Mouse (Mus musculus) MEL (cell line): Measurements from ENCODE around the gene Hsp90ab1. TPM values are rescaled to one million over a fixed set of nuclear protein-coding genes. Genes with fewer than 3 reads are reported as not detected.

Experiments
- DNase-seq: peaks from one replicate; pipeline ENCODE4 v3.0.0; 2011; ENCODE audit warnings: low read depth, low spot score
- H3K27ac ChIP-seq: 2 replicates; pipeline ENCODE4 v1.5.1; 2012; ENCODE audit warnings: low read depth, mild to moderate bottlenecking, control low read depth, low read length, moderate library complexity; ENCODE audit not compliant: control insufficient read depth
- H3K27me3 ChIP-seq, 2 experiments: fragments of 150-350 bp in 1 of 2; sonication (generic) in 1 of 2; 2 replicates each; pipeline ENCODE4 v1.6.1; 2012; ENCODE audit warnings: low read length in 2 of 2, mild to moderate bottlenecking in 2 of 2, improper control_type of control experiment in 1 of 2, moderate library complexity in 1 of 2; ENCODE audit not compliant: insufficient read depth in 2 of 2, control insufficient read depth in 1 of 2
- H3K36me3 ChIP-seq, 2 experiments: 2 replicates each; pipeline ENCODE4 v1.6.1; 2012 to 2014; ENCODE audit warnings: low read length in 2 of 2, improper control_type of control experiment in 1 of 2, inconsistent platforms in 1 of 2, mild to moderate bottlenecking in 1 of 2; ENCODE audit not compliant: insufficient read depth in 2 of 2, control insufficient read depth in 1 of 2
- H3K4me1 ChIP-seq, 2 experiments: fragments of 150-350 bp in 1 of 2; sonication (generic) in 1 of 2; 2 replicates each; pipeline ENCODE4 v1.6.1; 2012; ENCODE audit warnings: low read length in 2 of 2, improper control_type of control experiment in 1 of 2, mild to moderate bottlenecking in 1 of 2; ENCODE audit not compliant: insufficient read depth in 2 of 2, control insufficient read depth in 1 of 2
- H3K4me3 ChIP-seq, 2 experiments: fragments of 150-350 bp in 1 of 2; sonication (generic) in 1 of 2; 2 replicates each; pipeline ENCODE4 v1.5.1; 2012; ENCODE audit warnings: low read depth in 2 of 2, low read length in 2 of 2, mild to moderate bottlenecking in 2 of 2, moderate library complexity in 2 of 2, control low read depth in 1 of 2, improper control_type of control experiment in 1 of 2; ENCODE audit not compliant: control insufficient read depth in 1 of 2, insufficient read depth in 1 of 2
- H3K79me2 ChIP-seq: 2 replicates; pipeline ENCODE4 v1.6.1; 2012; ENCODE audit warnings: mild to moderate bottlenecking, low read length, moderate library complexity; ENCODE audit not compliant: control insufficient read depth, poor library complexity, insufficient read depth
- H3K9ac ChIP-seq: 2 replicates; pipeline ENCODE4 v1.6.1; 2012; ENCODE audit warnings: low read depth, mild to moderate bottlenecking, control low read depth, low read length, moderate library complexity; ENCODE audit not compliant: control insufficient read depth, poor library complexity, severe bottlenecking
- H3K9me3 ChIP-seq: fragments of 150-350 bp; sonication (generic); replicated peaks from 2 replicates; pipeline ENCODE4 v1.6.1; 2012; ENCODE audit warnings: mild to moderate bottlenecking, low read length, improper control_type of control experiment, moderate library complexity; ENCODE audit not compliant: insufficient read depth
- BHLHE40 ChIP-seq: IDR thresholded peaks from 2 replicates; pipeline ENCODE4 v1.6.1; 2012; ENCODE audit warnings: low read depth, mild to moderate bottlenecking, inconsistent platforms, low read length, improper control_type of control experiment, borderline replicate concordance
- CHD1 ChIP-seq: IDR thresholded peaks from 2 replicates; pipeline ENCODE4 v1.6.1; 2012; ENCODE audit warnings: low read depth, mild to moderate bottlenecking, inconsistent platforms, low read length, improper control_type of control experiment
- CHD2 ChIP-seq: IDR thresholded peaks from 2 replicates; pipeline ENCODE4 v1.6.1; 2011; ENCODE audit warnings: low read length, improper control_type of control experiment
- CTCF ChIP-seq, 3 experiments: IDR thresholded peaks in 2 of 3; conservative IDR thresholded peaks in 1 of 3; 2 replicates each; pipeline ENCODE4 v1.5.1; 2011 to 2012; ENCODE audit warnings: low read length in 3 of 3, low read depth in 2 of 3, mild to moderate bottlenecking in 2 of 3, improper control_type of control experiment in 1 of 3, inconsistent platforms in 1 of 3, mixed read lengths in 1 of 3, moderate library complexity in 1 of 3; ENCODE audit not compliant: control insufficient read depth in 1 of 3, insufficient read depth in 1 of 3, poor library complexity in 1 of 3, severe bottlenecking in 1 of 3
- E2F4 ChIP-seq: IDR thresholded peaks from 2 replicates; pipeline ENCODE4 v1.6.1; 2011; ENCODE audit warnings: low read depth, low read length, improper control_type of control experiment, borderline replicate concordance
- ELF1 ChIP-seq: IDR thresholded peaks from 2 replicates; pipeline ENCODE4 v1.6.1; 2014; ENCODE audit warnings: low read depth, mild to moderate bottlenecking, inconsistent platforms, low read length, improper control_type of control experiment, moderate library complexity
- EP300 ChIP-seq, 2 experiments: IDR thresholded peaks; 2 replicates each; pipeline ENCODE4 v1.6.1; 2011; ENCODE audit warnings: improper control_type of control experiment in 2 of 2, low read length in 2 of 2, low read depth in 1 of 2, mild to moderate bottlenecking in 1 of 2
- GABPA ChIP-seq: IDR thresholded peaks from 2 replicates; pipeline ENCODE4 v1.6.1; 2012; ENCODE audit warnings: low read depth, mild to moderate bottlenecking, inconsistent platforms, low read length, improper control_type of control experiment, moderate library complexity
- GATA1 ChIP-seq: IDR thresholded peaks from 2 replicates; pipeline ENCODE4 v1.6.1; 2011; ENCODE audit warnings: low read depth, low read length, improper control_type of control experiment
- HCFC1 ChIP-seq: IDR thresholded peaks from 2 replicates; pipeline ENCODE4 v1.6.1; 2012; ENCODE audit warnings: low read depth, mild to moderate bottlenecking, inconsistent platforms, low read length, improper control_type of control experiment, moderate library complexity
- JUND ChIP-seq: IDR thresholded peaks from 2 replicates; pipeline ENCODE4 v1.6.1; 2011; ENCODE audit warnings: low read depth, mild to moderate bottlenecking, improper control_type of control experiment, low read length
- KAT2A ChIP-seq: conservative IDR thresholded peaks from 2 replicates; pipeline ENCODE4 v1.6.1; 2012; ENCODE audit warnings: low read depth, low read length, improper control_type of control experiment, inconsistent platforms
- MAFK ChIP-seq: IDR thresholded peaks from 2 replicates; pipeline ENCODE4 v1.6.1; 2011; ENCODE audit warnings: low read depth, mild to moderate bottlenecking, low read length, improper control_type of control experiment, borderline replicate concordance
- MAX ChIP-seq: IDR thresholded peaks from 2 replicates; pipeline ENCODE4 v1.6.1; 2011; ENCODE audit warnings: low read length, improper control_type of control experiment
- MAZ ChIP-seq: IDR thresholded peaks from 2 replicates; pipeline ENCODE4 v1.6.1; 2012; ENCODE audit warnings: low read depth, mild to moderate bottlenecking, inconsistent platforms, low read length, improper control_type of control experiment
- MEF2A ChIP-seq: IDR thresholded peaks from 2 replicates; pipeline ENCODE4 v1.6.1; 2014; ENCODE audit warnings: low read depth, mild to moderate bottlenecking, inconsistent platforms, low read length, improper control_type of control experiment; ENCODE audit not compliant: poor library complexity, insufficient replicate concordance, severe bottlenecking; ENCODE audit errors: extremely low read depth
- MXI1 ChIP-seq: IDR thresholded peaks from 2 replicates; pipeline ENCODE4 v1.6.1; 2011; ENCODE audit warnings: mild to moderate bottlenecking, low read depth, low read length, improper control_type of control experiment
- MYB ChIP-seq: IDR thresholded peaks from 2 replicates; pipeline ENCODE4 v1.6.1; 2011; ENCODE audit warnings: mild to moderate bottlenecking, low read depth, low read length, improper control_type of control experiment
- MYC ChIP-seq: IDR thresholded peaks from 2 replicates; pipeline ENCODE4 v1.6.1; 2011; ENCODE audit warnings: low read depth, mild to moderate bottlenecking, low read length, improper control_type of control experiment, moderate library complexity
- NELFE ChIP-seq: IDR thresholded peaks from 2 replicates; pipeline ENCODE4 v1.6.1; 2011; ENCODE audit warnings: low read depth, low read length, improper control_type of control experiment
- POLR2A ChIP-seq, 2 experiments: IDR thresholded peaks; 2 replicates each; pipeline ENCODE4 v1.6.1; 2011 to 2012; ENCODE audit warnings: low read length in 2 of 2, mild to moderate bottlenecking in 2 of 2, control low read depth in 1 of 2, improper control_type of control experiment in 1 of 2, low read depth in 1 of 2, moderate library complexity in 1 of 2; ENCODE audit not compliant: control insufficient read depth in 1 of 2, insufficient read depth in 1 of 2, poor library complexity in 1 of 2
- POLR2AphosphoS2 ChIP-seq: IDR thresholded peaks from 2 replicates; pipeline ENCODE4 v1.6.1; 2011; ENCODE audit warnings: low read length, improper control_type of control experiment
- POLR2AphosphoS5 ChIP-seq: IDR thresholded peaks from 2 replicates; pipeline ENCODE4 v1.6.1; 2012; ENCODE audit warnings: low read depth, borderline replicate concordance, mild to moderate bottlenecking, inconsistent platforms, low read length, moderate library complexity, mixed read lengths
- RAD21 ChIP-seq: IDR thresholded peaks from 2 replicates; pipeline ENCODE4 v1.6.1; 2011; ENCODE audit warnings: mild to moderate bottlenecking, low read depth, low read length, improper control_type of control experiment
- RCOR1 ChIP-seq: IDR thresholded peaks from 2 replicates; pipeline ENCODE4 v1.6.1; 2012; ENCODE audit warnings: low read depth, mild to moderate bottlenecking, inconsistent platforms, low read length, improper control_type of control experiment
- SIN3A ChIP-seq: IDR thresholded peaks from 2 replicates; pipeline ENCODE4 v1.6.1; 2012; ENCODE audit warnings: low read length, improper control_type of control experiment, inconsistent platforms
- SMC3 ChIP-seq: IDR thresholded peaks from 2 replicates; pipeline ENCODE4 v1.6.1; 2011; ENCODE audit warnings: low read depth, low read length, improper control_type of control experiment
- TAL1 ChIP-seq: IDR thresholded peaks from 2 replicates; pipeline ENCODE4 v1.6.1; 2012; ENCODE audit warnings: mild to moderate bottlenecking, inconsistent platforms, low read length, moderate library complexity, mixed read lengths
- TBP ChIP-seq: IDR thresholded peaks from 2 replicates; pipeline ENCODE4 v1.8.0; 2011; ENCODE audit warnings: low read depth, low read length, improper control_type of control experiment
- TCF12 ChIP-seq: IDR thresholded peaks from 2 replicates; pipeline ENCODE4 v1.6.1; 2014; ENCODE audit warnings: low read depth, mild to moderate bottlenecking, inconsistent platforms, low read length, improper control_type of control experiment, moderate library complexity
- USF1 ChIP-seq: IDR thresholded peaks from 2 replicates; pipeline ENCODE4 v1.6.1; 2014; ENCODE audit warnings: low read depth, mild to moderate bottlenecking, inconsistent platforms, low read length, improper control_type of control experiment, moderate library complexity
- USF2 ChIP-seq, 2 experiments: IDR thresholded peaks; 2 replicates each; pipeline ENCODE4 v1.6.1; 2011 to 2012; ENCODE audit warnings: improper control_type of control experiment in 2 of 2, low read length in 2 of 2, borderline replicate concordance in 1 of 2, inconsistent platforms in 1 of 2, low read depth in 1 of 2, mild to moderate bottlenecking in 1 of 2; ENCODE audit not compliant: insufficient read depth in 1 of 2
- ZC3H11A ChIP-seq: IDR thresholded peaks from 2 replicates; pipeline ENCODE4 v1.6.1; 2012; ENCODE audit warnings: low read depth, mild to moderate bottlenecking, inconsistent platforms, low read length, improper control_type of control experiment
- ZKSCAN1 ChIP-seq: IDR thresholded peaks from 2 replicates; pipeline ENCODE4 v1.6.1; 2012; ENCODE audit warnings: low read depth, mild to moderate bottlenecking, inconsistent platforms, low read length, improper control_type of control experiment, moderate library complexity
- ZMIZ1 ChIP-seq: IDR thresholded peaks from 2 replicates; pipeline ENCODE4 v1.6.1; 2012; ENCODE audit warnings: low read depth, mild to moderate bottlenecking, inconsistent platforms, low read length, improper control_type of control experiment, moderate library complexity
- ZNF384 ChIP-seq: IDR thresholded peaks from 2 replicates; pipeline ENCODE4 v1.6.1; 2012; ENCODE audit warnings: low read depth, mild to moderate bottlenecking, inconsistent platforms, low read length, improper control_type of control experiment
- polyA plus RNA-seq, 2 experiments: library from polyadenylated mRNA; stranded (reverse) in 1 of 2; unstranded in 1 of 2; fragments of >175 nt in 1 of 2; fragments of >200 nt in 1 of 2; gene quantifications; 2 replicates each; pipeline versions ENCODE4 v1.2.1 to v1.2.4; 2012; ENCODE audit warnings: low replicate concordance in 2 of 2, low read depth in 1 of 2; ENCODE audit not compliant: insufficient read length in 2 of 2, insufficient read depth in 1 of 2, missing spikeins in 1 of 2
- total RNA-seq: library from RNA; depleted of rRNA; stranded (reverse); fragments of 300-350 nt; gene quantifications from 2 replicates; pipeline ENCODE4 v1.2.3, GENCODE M21; 2012

Hsp90ab1 gene
- total and polyA plus RNA-seq, 3 experiments = 1,032 to 27,726 (median 4,130) TPM

GRCm38 (mm10) chr17:45578843-45579242 lies 5.8 kb upstream of the Hsp90ab1 start:
- H3K4me1 ChIP-seq = peaks cover 19 to 38% of the 10 kb centered on the region in 2 experiments

GRCm38 (mm10) chr17:45578242-45578641 lies 5.2 kb upstream of the Hsp90ab1 start:
- peaks cover 13 to 32% of the 10 kb centered on the region in 2 experiments for H3K4me1 ChIP-seq
- DNase-seq = peak; percentile 81
- TF ChIP-seq GATA1 (0 out of 2 replicates have a peak, but pooled peaks have one; percentile 4), EP300 (IDR thresholded peaks at IDR 0.05; ENCODE audit: low read depth in 1 of 2, low read length in 2 of 2) (peak in 1 of 2 experiments; percentile 20; a peak in 2 of 4 replicates), E2F4 (no peak), POLR2AphosphoS5 (no peak), ZKSCAN1 (no peak), CHD2 (no peak), USF1 (no peak), CHD1 (no peak), HCFC1 (no peak), JUND (no peak), ZC3H11A (no peak), USF2 (IDR thresholded peaks at IDR 0.05; ENCODE audit: borderline replicate concordance in 1 of 2, insufficient read depth in 1 of 2, low read depth in 1 of 2, low read length in 2 of 2) (no peak), SIN3A (0 out of 2 replicates have a peak, but pooled peaks have one; percentile 18), BHLHE40 (no peak), TAL1 (no peak), MAZ (no peak), ZMIZ1 (no peak), KAT2A (no peak), ZNF384 (no peak)

More at GRCm38 (mm10) chr17:45578843-45579242, 5.8 kb upstream of the Hsp90ab1 start:
- TF ChIP-seq CTCF (IDR thresholded peaks at IDR 0.05 in 2 of 3, conservative IDR thresholded peaks at IDR 0.05 in 1 of 3; ENCODE audit: control insufficient read depth in 1 of 3, insufficient read depth in 1 of 3, low read depth in 2 of 3, low read length in 3 of 3, poor library complexity in 1 of 3, severe bottlenecking in 1 of 3) (peak; percentile 43 to 69 (median 59); a peak in 5 of 6 replicates), ELF1 (no peak), E2F4 (no peak), ZMIZ1 (no peak), GABPA (no peak), BHLHE40 (no peak), SMC3 (peak; percentile 45), NELFE (no peak), RCOR1 (no peak), POLR2AphosphoS2 (no peak), POLR2A (IDR thresholded peaks at IDR 0.05; ENCODE audit: control insufficient read depth in 1 of 2, insufficient read depth in 1 of 2, low read depth in 1 of 2, low read length in 2 of 2, poor library complexity in 1 of 2) (no peak), MYB (no peak), RAD21 (peak; percentile 17), MXI1 (peak; percentile 54; the same call in 1 of the 2 replicates), TCF12 (no peak), CHD1 (no peak), ZNF384 (no peak; the same call in 1 of the 2 replicates), USF1 (no peak), POLR2AphosphoS5 (no peak), JUND (no peak), TBP (no peak), SIN3A (0 out of 2 replicates have a peak, but pooled peaks have one; percentile 39), MYC (peak; percentile 68; the same call in 1 of the 2 replicates), TAL1 (no peak), ZC3H11A (no peak), EP300 (IDR thresholded peaks at IDR 0.05; ENCODE audit: low read depth in 1 of 2, low read length in 2 of 2) (no peak), MAFK (no peak), MEF2A (no peak), ZKSCAN1 (no peak), MAX (no peak), USF2 (IDR thresholded peaks at IDR 0.05; ENCODE audit: borderline replicate concordance in 1 of 2, insufficient read depth in 1 of 2, low read depth in 1 of 2, low read length in 2 of 2) (no peak)
- TF ChIP-seq, all 39 proteins: peak for 6
- Histone ChIP-seq H3K27ac (no peak overlapping the region; the same call in 1 of the 2 replicates), H3K4me3 (no peak overlapping the region), H3K27me3 (no peaks in the 10 kb centered on the region), H3K9ac (no peak overlapping the region), H3K9me3 (no peaks in the 10 kb centered on the region), H3K79me2 (peaks cover 2% of the 10 kb centered on the region; the same call in 1 of the 2 replicates), H3K36me3 (peaks cover 0 to 25% of the 10 kb centered on the region in 2 experiments; a peak in 2 of 4 replicates)
- peak; percentile 74 for DNase-seq

More at GRCm38 (mm10) chr17:45578242-45578641, 5.2 kb upstream of the Hsp90ab1 start:
- H3K9me3 ChIP-seq = no peaks in the 10 kb centered on the region
- peak overlapping the region in 1 of 2 experiments; percentile 31; a peak in 1 of 4 replicates for H3K4me3 ChIP-seq
- peaks cover 0 to 21% of the 10 kb centered on the region in 2 experiments; a peak in 2 of 4 replicates for H3K36me3 ChIP-seq
- H3K9ac ChIP-seq = peak overlapping the region; percentile 48
- no peaks in the 10 kb centered on the region for H3K27me3 ChIP-seq
- peak overlapping the region; percentile 59 for H3K27ac ChIP-seq
- peaks cover 5% of the 10 kb centered on the region; the same call in 1 of the 2 replicates for H3K79me2 ChIP-seq
